Mouse (Mus musculus): ENCODE data around the gene Cilp. TPM values are rescaled to one million over a fixed set of nuclear protein-coding genes. Genes with fewer than 3 reads are reported as not detected.

Gene Cilp
- polyA plus RNA-seq, 1 experiment from 2014 or later, result 0.25 TPM

DNA sequence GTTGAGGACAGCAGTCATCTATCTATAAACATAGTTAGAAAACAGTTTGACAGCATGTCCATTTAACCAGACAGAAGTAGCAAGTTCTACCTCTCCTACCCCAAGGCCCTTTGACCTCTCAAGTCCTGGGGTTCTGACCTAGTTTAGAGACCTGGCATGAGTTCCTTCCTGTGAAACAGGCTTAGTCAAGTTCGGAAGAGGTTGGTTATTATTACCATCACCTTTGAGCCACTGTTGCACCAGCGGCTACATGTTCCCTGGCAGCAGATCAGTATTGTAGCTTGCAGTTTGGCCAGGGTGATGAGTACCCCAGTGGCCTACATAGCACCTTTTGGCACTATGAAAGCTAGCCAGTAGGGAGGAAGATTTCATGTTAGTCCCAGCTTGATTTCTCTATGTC, 41.7 kb downstream of the Cilp start:
- no peak overlapping the region for H3K27ac ChIP-seq
- H3K9me3 ChIP-seq, result no peaks in the 10 kb centered on the region
- no peaks in the 10 kb centered on the region for H3K27me3 ChIP-seq (ENCODE audit: insufficient read depth, poor library complexity, severe bottlenecking)
- no peaks in the 10 kb centered on the region for H3K4me1 ChIP-seq (replicated peaks)
- H3K4me3 ChIP-seq, result no peak overlapping the region
- 91% methylated on average over 2 of the region's 2 CpGs for WGBS
- H3K36me3 ChIP-seq, result peaks cover 87% of the 10 kb centered on the region
- DNase-seq (ENCODE audit: low spot score), result no peak

DNA sequence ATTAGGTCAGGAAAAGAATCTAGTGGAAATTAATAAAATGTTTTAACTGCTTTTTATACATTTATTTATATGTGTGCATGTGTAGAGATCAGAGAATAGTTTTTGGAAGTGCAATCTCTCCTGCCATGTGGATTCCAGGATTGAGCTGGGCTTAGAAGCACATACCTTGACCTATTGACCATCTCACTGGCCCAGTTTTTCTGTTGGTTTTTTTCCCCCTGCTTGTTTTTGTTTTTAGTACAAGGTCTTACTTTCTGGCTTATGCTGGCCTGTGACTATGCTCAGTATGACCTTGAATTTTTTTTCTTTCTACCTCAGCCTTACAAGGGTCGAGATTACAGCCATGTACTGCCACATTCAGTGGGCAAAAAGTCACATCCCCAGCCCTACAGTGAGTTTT, 43.0 kb downstream of the Cilp start:
- no peak overlapping the region for H3K27ac ChIP-seq
- no peak for DNase-seq (ENCODE audit: low spot score)
- no peaks in the 10 kb centered on the region for H3K9me3 ChIP-seq
- peaks cover 87% of the 10 kb centered on the region for H3K36me3 ChIP-seq
- no peak overlapping the region for H3K4me3 ChIP-seq
- WGBS, result 94% methylated on average over 1 of the region's 1 CpGs
- H3K4me1 ChIP-seq (replicated peaks), result no peaks in the 10 kb centered on the region
- no peaks in the 10 kb centered on the region for H3K27me3 ChIP-seq (ENCODE audit: insufficient read depth, poor library complexity, severe bottlenecking)

DNA sequence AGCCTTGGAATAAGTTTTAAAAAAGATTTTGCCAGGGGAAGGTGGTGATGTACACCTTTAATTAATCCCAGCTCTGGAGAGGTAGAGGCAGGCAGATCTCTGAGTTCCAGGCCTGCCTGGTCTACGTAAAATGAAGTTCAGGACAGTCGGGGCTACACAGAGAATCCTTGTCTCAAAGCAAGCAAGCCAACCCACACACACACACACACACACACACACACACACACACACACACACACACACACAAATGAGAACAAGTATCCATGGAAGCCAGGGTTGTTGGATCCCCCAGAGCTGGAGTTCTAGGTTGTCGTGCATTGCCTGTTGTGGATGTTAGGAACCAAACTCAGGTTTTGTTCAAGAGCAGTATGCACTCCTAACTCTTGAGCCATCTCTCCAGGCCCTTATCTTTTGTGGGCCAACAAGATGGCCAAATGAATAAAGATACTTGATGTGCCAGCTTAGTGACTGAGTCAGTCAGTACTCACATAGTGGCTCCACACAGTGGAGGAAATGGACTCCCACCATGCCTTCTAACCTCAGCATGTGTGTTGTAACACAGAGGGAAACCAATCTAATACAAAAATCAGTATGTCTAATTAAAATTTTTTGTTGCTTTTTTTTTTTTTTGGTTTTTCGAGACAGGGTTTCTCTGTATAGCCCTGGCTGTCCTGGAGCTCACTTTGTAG, 47.8 kb downstream of the Cilp start:
- Histone ChIP-seq H3K27me3 (ENCODE audit: insufficient read depth, poor library complexity, severe bottlenecking) (no peaks in the 10 kb centered on the region), H3K27ac (no peak overlapping the region), H3K4me3 (no peak overlapping the region), H3K4me1 (replicated peaks) (no peaks in the 10 kb centered on the region), H3K36me3 (peaks cover 75% of the 10 kb centered on the region), H3K9me3 (no peaks in the 10 kb centered on the region)
- DNase-seq (ENCODE audit: low spot score), result peak; percentile 5
- WGBS, result 92% methylated on average over 4 of the region's 4 CpGs

DNA sequence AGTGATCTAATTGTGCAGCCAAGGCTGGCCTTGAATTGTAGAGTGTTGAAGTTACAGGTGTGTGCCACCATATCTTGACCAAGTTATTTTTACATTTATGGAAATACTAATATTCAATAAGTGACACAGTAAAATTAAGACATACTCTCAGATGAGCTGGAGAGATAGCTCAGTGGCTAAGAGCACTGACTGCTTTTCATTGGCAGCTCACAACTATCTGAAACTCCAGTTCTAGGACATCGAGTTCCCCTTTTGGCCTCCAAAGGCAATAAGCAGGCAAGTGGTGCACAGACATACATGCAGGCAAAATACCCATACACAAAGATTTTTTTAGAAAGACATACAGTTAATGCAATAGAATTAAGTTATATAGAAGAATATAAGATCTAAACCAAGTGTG, 48.9 kb downstream of the Cilp start:
- WGBS, result 100% methylated on average over 1 of the region's 1 CpGs
- Histone ChIP-seq H3K9me3 (no peaks in the 10 kb centered on the region), H3K27ac (no peak overlapping the region), H3K4me3 (no peak overlapping the region), H3K4me1 (replicated peaks) (no peaks in the 10 kb centered on the region), H3K27me3 (ENCODE audit: insufficient read depth, poor library complexity, severe bottlenecking) (no peaks in the 10 kb centered on the region), H3K36me3 (peaks cover 75% of the 10 kb centered on the region)
- DNase-seq (ENCODE audit: low spot score), result no peak

DNA sequence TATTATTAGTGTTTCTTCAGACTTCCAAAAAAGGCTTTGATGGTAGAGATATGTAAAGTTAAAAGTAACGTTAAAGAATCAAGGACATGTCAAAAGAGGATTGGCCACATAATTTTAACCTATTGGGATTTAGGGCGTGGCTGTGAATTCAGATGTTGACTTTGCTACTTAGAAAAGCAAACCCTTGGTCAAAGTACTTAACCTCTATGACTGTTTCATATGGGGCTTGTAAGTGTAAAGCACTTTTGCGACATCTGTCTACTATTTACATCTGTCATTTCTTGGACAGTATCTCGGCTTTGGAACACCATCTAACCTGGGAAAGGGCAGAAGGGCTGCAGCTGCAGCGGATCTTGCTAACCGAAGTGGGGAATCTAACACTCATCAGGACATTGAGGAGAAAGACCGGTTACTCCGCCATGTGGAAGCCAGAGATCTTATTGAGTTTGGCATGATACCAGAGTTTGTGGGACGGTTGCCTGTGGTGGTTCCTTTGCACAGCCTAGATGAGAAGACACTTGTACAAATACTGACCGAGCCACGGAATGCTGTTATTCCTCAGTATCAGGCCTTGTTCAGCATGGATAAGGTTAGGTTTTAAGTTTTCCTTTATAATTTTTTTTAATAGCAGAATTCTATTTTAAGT, 57.4 kb downstream of the Cilp start:
- no peak for DNase-seq (ENCODE audit: low spot score)
- WGBS, result 94% methylated on average over 11 of the region's 11 CpGs
- Histone ChIP-seq H3K27ac (no peak overlapping the region), H3K36me3 (peaks cover 89% of the 10 kb centered on the region), H3K4me3 (no peak overlapping the region), H3K4me1 (replicated peaks) (no peaks in the 10 kb centered on the region), H3K9me3 (no peaks in the 10 kb centered on the region), H3K27me3 (ENCODE audit: insufficient read depth, poor library complexity, severe bottlenecking) (no peaks in the 10 kb centered on the region)

DNA sequence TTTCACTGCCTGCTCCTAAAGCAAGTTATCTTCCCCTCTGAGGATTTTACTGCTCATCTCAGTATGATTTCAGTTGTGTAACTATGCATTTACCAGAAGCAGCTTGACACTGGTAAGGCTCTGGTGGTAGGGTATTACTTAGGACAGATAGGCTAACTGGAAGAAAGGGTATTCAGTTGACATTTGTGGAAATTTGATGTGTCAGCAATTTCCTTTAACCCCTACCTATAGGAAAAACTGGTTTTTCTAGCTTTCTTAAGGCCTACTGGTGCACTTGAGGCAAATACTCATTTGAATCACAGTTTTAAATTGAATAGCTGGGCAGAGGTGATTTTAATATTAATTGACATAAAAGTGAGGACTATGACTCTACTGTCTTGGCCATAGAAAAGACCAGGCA, 61.0 kb downstream of the Cilp start:
- Histone ChIP-seq H3K4me3 (no peak overlapping the region), H3K27me3 (ENCODE audit: insufficient read depth, poor library complexity, severe bottlenecking) (no peaks in the 10 kb centered on the region), H3K4me1 (replicated peaks) (no peaks in the 10 kb centered on the region), H3K36me3 (peaks cover 96% of the 10 kb centered on the region), H3K9me3 (no peaks in the 10 kb centered on the region), H3K27ac (no peak overlapping the region)
- DNase-seq (ENCODE audit: low spot score), result no peak

DNA sequence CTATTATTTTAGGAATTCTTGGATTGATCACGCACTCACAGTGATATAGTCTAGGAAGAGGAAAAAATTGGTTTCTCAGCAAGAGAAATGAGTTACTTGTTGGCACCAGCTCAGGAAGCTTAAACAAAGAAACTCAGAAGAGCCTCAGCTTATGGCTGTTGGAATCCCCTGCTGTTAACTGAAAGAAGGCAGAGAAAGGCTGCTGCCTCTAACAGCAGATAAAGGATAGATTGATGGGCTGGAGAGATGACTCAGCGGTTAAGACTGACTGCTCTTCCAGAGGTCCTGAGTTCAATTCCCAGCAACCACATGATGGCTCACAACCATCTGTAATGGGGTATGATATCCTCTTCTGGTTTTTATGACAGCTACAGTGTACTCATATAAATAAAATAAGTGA, 62.4 kb downstream of the Cilp start:
- H3K4me3 ChIP-seq, result no peak overlapping the region
- no peaks in the 10 kb centered on the region for H3K9me3 ChIP-seq
- peaks cover 87% of the 10 kb centered on the region for H3K36me3 ChIP-seq
- H3K27ac ChIP-seq, result no peak overlapping the region
- no peaks in the 10 kb centered on the region for H3K27me3 ChIP-seq (ENCODE audit: insufficient read depth, poor library complexity, severe bottlenecking)
- WGBS, result 97% methylated on average over 2 of the region's 2 CpGs
- H3K4me1 ChIP-seq (replicated peaks), result no peaks in the 10 kb centered on the region
- no peak for DNase-seq (ENCODE audit: low spot score)

Other genes with a start within 250 kb of the Cilp start
- gene Hacd3, start 243.5 kb upstream of the Cilp start, polyA plus RNA-seq (2016; fragmentation: Nextera tagmentation; extraction: Ambion mirVana), result 108 and 115 TPM in 2 replicates
- gene Dpp8, start 232.8 kb upstream of the Cilp start, polyA plus RNA-seq (2016; fragmentation: Nextera tagmentation; extraction: Ambion mirVana), result 38.5 and 39.9 TPM in 2 replicates
- gene Igdcc4, start 163.7 kb upstream of the Cilp start, polyA plus RNA-seq (2016; fragmentation: Nextera tagmentation; extraction: Ambion mirVana), result 8.3 and 10.4 TPM in 2 replicates
- gene Igdcc3, start 124.0 kb upstream of the Cilp start, polyA plus RNA-seq (2016; fragmentation: Nextera tagmentation; extraction: Ambion mirVana), result 218 and 357 TPM in 2 replicates
- 7.7 and 8.0 TPM in 2 replicates for gene Parp16, start 69.8 kb upstream of the Cilp start, polyA plus RNA-seq (2016; fragmentation: Nextera tagmentation; extraction: Ambion mirVana)
- gene Clpx, start 29.1 kb downstream of the Cilp start, polyA plus RNA-seq (2016; fragmentation: Nextera tagmentation; extraction: Ambion mirVana), result 35.3 and 42.1 TPM in 2 replicates
- gene Pdcd7, start 80.9 kb downstream of the Cilp start, polyA plus RNA-seq (2016; fragmentation: Nextera tagmentation; extraction: Ambion mirVana), result 8.6 and 11.6 TPM in 2 replicates
- 0.10 and 0.41 TPM in 2 replicates for gene Ubap1l, start 95.9 kb downstream of the Cilp start, polyA plus RNA-seq (2016; fragmentation: Nextera tagmentation; extraction: Ambion mirVana)
- 0.80 and 0.85 TPM in 2 replicates for gene Kbtbd13, start 126.5 kb downstream of the Cilp start, polyA plus RNA-seq (2016; fragmentation: Nextera tagmentation; extraction: Ambion mirVana)
- 6.3 and 7.8 TPM in 2 replicates for gene Rasl12, start 133.3 kb downstream of the Cilp start, polyA plus RNA-seq (2016; fragmentation: Nextera tagmentation; extraction: Ambion mirVana)
- gene Slc51b, start 157.8 kb downstream of the Cilp start, polyA plus RNA-seq (2016; fragmentation: Nextera tagmentation; extraction: Ambion mirVana), result not detected in 2 replicates
- gene Mtfmt, start 170.6 kb downstream of the Cilp start, polyA plus RNA-seq (2016; fragmentation: Nextera tagmentation; extraction: Ambion mirVana), result 20.5 TPM in 2 replicates
- 98.2 and 102 TPM in 2 replicates for gene Spg21, start 195.8 kb downstream of the Cilp start, polyA plus RNA-seq (2016; fragmentation: Nextera tagmentation; extraction: Ambion mirVana)

All from hindbrain, embryonic 10.5 days (tissue).